Mouse (Mus musculus) MEL (cell line): ENCODE results near the gene Hpcal4.

Experiments
- CHD2 ChIP-seq: IDR thresholded peaks from 2 replicates; pipeline ENCODE4 v1.6.1; 2011; ENCODE audit warnings: low read length, improper control_type of control experiment
- CTCF ChIP-seq, 3 experiments: IDR thresholded peaks in 2 of 3; conservative IDR thresholded peaks in 1 of 3; 2 replicates each; pipeline ENCODE4 v1.5.1; 2011 to 2012; ENCODE audit warnings: low read length in 3 of 3, low read depth in 2 of 3, mild to moderate bottlenecking in 2 of 3, improper control_type of control experiment in 1 of 3, inconsistent platforms in 1 of 3, mixed read lengths in 1 of 3, moderate library complexity in 1 of 3; ENCODE audit not compliant: control insufficient read depth in 1 of 3, insufficient read depth in 1 of 3, poor library complexity in 1 of 3, severe bottlenecking in 1 of 3
- EP300 ChIP-seq, 2 experiments: IDR thresholded peaks; 2 replicates each; pipeline ENCODE4 v1.6.1; 2011; ENCODE audit warnings: improper control_type of control experiment in 2 of 2, low read length in 2 of 2, low read depth in 1 of 2, mild to moderate bottlenecking in 1 of 2
- POLR2A ChIP-seq, 2 experiments: IDR thresholded peaks; 2 replicates each; pipeline ENCODE4 v1.6.1; 2011 to 2012; ENCODE audit warnings: low read length in 2 of 2, mild to moderate bottlenecking in 2 of 2, control low read depth in 1 of 2, improper control_type of control experiment in 1 of 2, low read depth in 1 of 2, moderate library complexity in 1 of 2; ENCODE audit not compliant: control insufficient read depth in 1 of 2, insufficient read depth in 1 of 2, poor library complexity in 1 of 2
- POLR2AphosphoS5 ChIP-seq: IDR thresholded peaks from 2 replicates; pipeline ENCODE4 v1.6.1; 2012; ENCODE audit warnings: low read depth, borderline replicate concordance, mild to moderate bottlenecking, inconsistent platforms, low read length, moderate library complexity, mixed read lengths
- RAD21 ChIP-seq: IDR thresholded peaks from 2 replicates; pipeline ENCODE4 v1.6.1; 2011; ENCODE audit warnings: mild to moderate bottlenecking, low read depth, low read length, improper control_type of control experiment
- TBP ChIP-seq: IDR thresholded peaks from 2 replicates; pipeline ENCODE4 v1.8.0; 2011; ENCODE audit warnings: low read depth, low read length, improper control_type of control experiment
- USF1 ChIP-seq: IDR thresholded peaks from 2 replicates; pipeline ENCODE4 v1.6.1; 2014; ENCODE audit warnings: low read depth, mild to moderate bottlenecking, inconsistent platforms, low read length, improper control_type of control experiment, moderate library complexity
- ZC3H11A ChIP-seq: IDR thresholded peaks from 2 replicates; pipeline ENCODE4 v1.6.1; 2012; ENCODE audit warnings: low read depth, mild to moderate bottlenecking, inconsistent platforms, low read length, improper control_type of control experiment

- no peak for TF ChIP-seq EP300 (IDR thresholded peaks at IDR 0.05; ENCODE audit: low read depth in 1 of 2, low read length in 2 of 2)
- no peak for TF ChIP-seq POLR2A (IDR thresholded peaks at IDR 0.05; ENCODE audit: control insufficient read depth in 1 of 2, insufficient read depth in 1 of 2, low read depth in 1 of 2, low read length in 2 of 2, poor library complexity in 1 of 2)
- TF ChIP-seq RAD21 = no peak
- no peak for TF ChIP-seq POLR2AphosphoS5
- TF ChIP-seq ZC3H11A = no peak
- no peak for TF ChIP-seq CTCF (IDR thresholded peaks at IDR 0.05 in 2 of 3, conservative IDR thresholded peaks at IDR 0.05 in 1 of 3; ENCODE audit: control insufficient read depth in 1 of 3, insufficient read depth in 1 of 3, low read depth in 2 of 3, low read length in 3 of 3, poor library complexity in 1 of 3, severe bottlenecking in 1 of 3)
- no peak for TF ChIP-seq CHD2
- TF ChIP-seq USF1 = no peak
- no peak for TF ChIP-seq TBP
These were observed 46.1 kb downstream of the Hpcal4 start for GRCm38 (mm10) chr4:123229166-123229565.
